Mouse (Mus musculus) testis, adult 2 months (tissue): ENCODE measurements around the gene Nav1.

Experiments used
- CTCF ChIP-seq: fragments of 200-500 bp; IDR thresholded peaks from 2 replicates; pipeline ENCODE4 v1.5.1; 2012; ENCODE audit warnings: low read depth, mild to moderate bottlenecking, inconsistent platforms, low read length, moderate library complexity; ENCODE audit not compliant: control insufficient read depth, insufficient read depth, insufficient replicate concordance
- POLR2A ChIP-seq: fragments of 200-500 bp; IDR thresholded peaks from 2 replicates; pipeline ENCODE4 v1.6.1; 2012; ENCODE audit warnings: low read depth, mild to moderate bottlenecking, inconsistent platforms, low read length, moderate library complexity; ENCODE audit not compliant: control insufficient read depth

DNA sequence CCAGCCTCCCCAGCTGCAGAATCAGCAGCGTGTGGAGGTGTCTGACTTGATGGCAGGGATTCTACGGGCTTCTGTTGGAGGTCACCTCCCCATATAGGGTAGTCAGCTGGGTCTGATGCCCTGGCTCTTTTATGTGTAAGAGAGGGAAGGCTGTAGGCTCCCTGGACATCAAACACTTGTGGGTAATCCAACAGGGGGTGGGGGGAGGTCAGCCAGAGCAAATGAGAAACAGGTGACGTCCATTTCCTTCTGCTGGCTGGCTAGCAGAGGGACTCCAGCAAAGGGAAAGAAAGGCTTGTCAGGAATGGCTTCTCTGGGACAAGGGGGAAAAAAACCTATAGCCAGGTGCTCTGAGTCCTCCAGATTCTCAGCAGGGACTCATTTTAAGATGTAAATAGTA is 28.0 kb downstream of the Nav1 start:
- TF ChIP-seq CTCF (no peak), POLR2A (no peak)
